Mouse (Mus musculus) urinary bladder, adult 18-20 months (tissue): ENCODE data around the gene Saa2.

Experiments
- DNase-seq, 2 experiments: peaks; one replicate each; pipeline ENCODE4 v3.0.0; 2022; ENCODE audit warnings: low spot score in 2 of 2, mixed read lengths in 2 of 2

Gene Saa2

GRCm38 (mm10) chr7:46762601-46763000, 11.0 kb downstream of the Saa2 start:
- DNase-seq, result no peak

GRCm38 (mm10) chr7:46764672-46765071, 13.1 kb downstream of the Saa2 start:
- no peak for DNase-seq

GRCm38 (mm10) chr7:46767371-46767770, 15.8 kb downstream of the Saa2 start:
- DNase-seq, result no peak

GRCm38 (mm10) chr7:46768451-46768850, 16.9 kb downstream of the Saa2 start:
- DNase-seq, result no peak

- peak in 1 of 2 experiments; percentile 16 for DNase-seq
These were observed 19.1 kb downstream of the Saa2 start for GRCm38 (mm10) chr7:46770706-46771105.

GRCm38 (mm10) chr7:46789177-46789849, 37.7 kb downstream of the Saa2 start:
- DNase-seq, result no peak

GRCm38 (mm10) chr7:46793871-46794270, 42.3 kb downstream of the Saa2 start:
- DNase-seq, result no peak

GRCm38 (mm10) chr7:46795287-46796205, 44.0 kb downstream of the Saa2 start, which contains the start of the genes Hps5 and Gtf2h1:
Hps5 (minus strand) TSS chr7:46796064.
Gtf2h1 (plus strand) TSS chr7:46796103.
- DNase-seq, result peak; percentile 96 to 97

- DNase-seq, result no peak
These were observed 44.7 kb downstream of the Saa2 start for GRCm38 (mm10) chr7:46796206-46796679.

GRCm38 (mm10) chr7:46796779-46797178, 45.2 kb downstream of the Saa2 start:
- DNase-seq, result no peak
